Mouse (Mus musculus) midbrain, embryonic 14.5 days (tissue): Measurements from ENCODE around the gene Cers4. TPM values are rescaled to one million over a fixed set of nuclear protein-coding genes. Genes with fewer than 3 reads are reported as not detected.

Source experiments
- ATAC-seq: fragments of 200-750 bp; cut with Nextera tagmentation; 2 replicates; pipeline ENCODE4 v1.8.0; 2017; ENCODE audit warnings: moderate number of reproducible peaks, moderate library complexity; ENCODE audit not compliant: low FRiP score, low TSS enrichment
- DNase-seq: peaks from one replicate; pipeline ENCODE4 v3.0.0-alpha.2; 2015
- H3K27ac ChIP-seq: fragments of 300-500 bp; sonication (generic); replicated peaks from 2 replicates; pipeline ENCODE4 v1.5.1; 2014; ENCODE audit warnings: mild to moderate bottlenecking, low read depth, low read length, moderate library complexity
- H3K27me3 ChIP-seq: fragments of 300-500 bp; sonication (generic); 2 replicates; pipeline ENCODE4 v1.6.1; 2014; ENCODE audit warnings: low read length, control low read depth, mixed read lengths; ENCODE audit not compliant: control insufficient read depth, insufficient read depth
- H3K36me3 ChIP-seq: fragments of 300-500 bp; sonication (generic); 2 replicates; pipeline ENCODE4 v1.6.1; 2014; ENCODE audit warnings: low read length, control low read depth; ENCODE audit not compliant: control insufficient read depth, insufficient read depth
- H3K4me1 ChIP-seq: fragments of 300-500 bp; sonication (generic); 2 replicates; pipeline ENCODE4 v1.6.1; 2014; ENCODE audit warnings: mild to moderate bottlenecking, antibody characterized with exemption, low read length, control low read depth; ENCODE audit not compliant: control insufficient read depth, insufficient read depth
- H3K4me2 ChIP-seq: fragments of 300-500 bp; sonication (generic); 2 replicates; pipeline ENCODE4 v1.6.1; 2014; ENCODE audit warnings: mild to moderate bottlenecking, low read length, moderate library complexity
- H3K4me3 ChIP-seq: fragments of 300-500 bp; sonication (generic); replicated peaks from 2 replicates; pipeline ENCODE4 v1.5.1; 2014; ENCODE audit warnings: low read depth, low read length
- H3K9ac ChIP-seq: fragments of 300-500 bp; sonication (generic); replicated peaks from 2 replicates; pipeline ENCODE4 v1.6.1; 2014; ENCODE audit warnings: mild to moderate bottlenecking, low read length, moderate library complexity
- H3K9me3 ChIP-seq: fragments of 300-500 bp; sonication (generic); 2 replicates; pipeline ENCODE4 v1.6.1; 2016; ENCODE audit warnings: low read length, control low read depth, mixed read lengths; ENCODE audit not compliant: control insufficient read depth
- WGBS: fragments of 180-500 bp; shearing (Covaris S2); extraction: QIAGEN DNeasy Blood & Tissue Kit; methylation state at CpG from one replicate; pipeline ENCODE4 v1.1.7; 2014; 5-methylcytosine and 5-hydroxymethylcytosine counted together
- polyA plus RNA-seq: library from polyadenylated mRNA; unstranded; fragments of >200 nt; fragmentation: Nextera tagmentation; extraction: Ambion mirVana; gene quantifications from 2 replicates; pipeline ENCODE4 v1.2.1, GENCODE M21; 2014

The Cers4 gene
- polyA plus RNA-seq, 1 experiment from 2014 or later, result 41.1 TPM

- peak overlapping the region; percentile 80 for H3K9ac ChIP-seq
- peak overlapping the region; percentile 67 for H3K27ac ChIP-seq
- peak; percentile 48 for ATAC-seq
- H3K27me3 ChIP-seq, result no peaks in the 10 kb centered on the region
- peak overlapping the region; percentile 64 for H3K4me3 ChIP-seq
- peak; percentile 73 for DNase-seq
- 9% methylated on average over 21 of the region's 21 CpGs for WGBS
- no peaks in the 10 kb centered on the region for H3K36me3 ChIP-seq
- H3K4me2 ChIP-seq, result peak overlapping the region; percentile 83
- no peaks in the 10 kb centered on the region for H3K9me3 ChIP-seq
- peaks cover 19% of the 10 kb centered on the region for H3K4me1 ChIP-seq
Measured at GRCm38 (mm10) chr8:4493686-4494440, 1.0 kb downstream of the Cers4 start.

- Histone ChIP-seq H3K27me3 (no peaks in the 10 kb centered on the region), H3K27ac (no peak overlapping the region), H3K4me1 (peaks cover 19% of the 10 kb centered on the region), H3K9me3 (no peaks in the 10 kb centered on the region), H3K4me3 (no peak overlapping the region), H3K36me3 (no peaks in the 10 kb centered on the region), H3K9ac (no peak overlapping the region), H3K4me2 (peak overlapping the region; percentile 24)
- WGBS, result 66% methylated on average over 6 of the region's 6 CpGs
- DNase-seq (no peak), ATAC-seq (no peak)
Measured at GRCm38 (mm10) chr8:4495976-4496375, 3.1 kb downstream of the Cers4 start.

- Histone ChIP-seq H3K9me3 (no peaks in the 10 kb centered on the region), H3K27me3 (no peaks in the 10 kb centered on the region), H3K4me2 (no peak overlapping the region), H3K36me3 (no peaks in the 10 kb centered on the region), H3K27ac (no peak overlapping the region), H3K4me3 (no peak overlapping the region), H3K9ac (no peak overlapping the region), H3K4me1 (peaks cover 19% of the 10 kb centered on the region)
- ATAC-seq, result no peak
- WGBS, result 91% methylated on average over 1 of the region's 1 CpGs
- DNase-seq, result no peak
Measured at GRCm38 (mm10) chr8:4497610-4498009, 4.8 kb downstream of the Cers4 start.

- Histone ChIP-seq H3K27me3 (no peaks in the 10 kb centered on the region), H3K27ac (no peak overlapping the region), H3K4me2 (no peak overlapping the region), H3K9ac (no peak overlapping the region), H3K4me3 (no peak overlapping the region), H3K36me3 (no peaks in the 10 kb centered on the region), H3K9me3 (no peaks in the 10 kb centered on the region), H3K4me1 (no peaks in the 10 kb centered on the region)
- WGBS, result 88% methylated on average over 1 of the region's 1 CpGs
- DNase-seq (no peak), ATAC-seq (no peak)
Measured at GRCm38 (mm10) chr8:4505364-4505763, 12.5 kb downstream of the Cers4 start.

- Histone ChIP-seq H3K9me3 (no peaks in the 10 kb centered on the region), H3K4me1 (peaks cover 9% of the 10 kb centered on the region; the same call in 1 of the 2 replicates), H3K27ac (no peak overlapping the region), H3K4me3 (no peak overlapping the region), H3K27me3 (no peaks in the 10 kb centered on the region), H3K4me2 (no peak overlapping the region), H3K36me3 (no peaks in the 10 kb centered on the region), H3K9ac (no peak overlapping the region)
- 90% methylated on average over 5 of the region's 5 CpGs for WGBS
- no peak for DNase-seq
- no peak for ATAC-seq
Measured at GRCm38 (mm10) chr8:4507527-4507926, 14.7 kb downstream of the Cers4 start.

- Histone ChIP-seq H3K36me3 (0 out of 2 replicates have a peak, but pooled peaks cover 3% of the 10 kb centered on the region), H3K27ac (no peak overlapping the region), H3K4me2 (no peak overlapping the region), H3K27me3 (no peaks in the 10 kb centered on the region), H3K9ac (no peak overlapping the region), H3K4me1 (peaks cover 9% of the 10 kb centered on the region; the same call in 1 of the 2 replicates), H3K4me3 (no peak overlapping the region), H3K9me3 (no peaks in the 10 kb centered on the region)
- 85% methylated on average over 4 of the region's 4 CpGs for WGBS
- ATAC-seq (no peak), DNase-seq (no peak)
Measured at GRCm38 (mm10) chr8:4510824-4511223, 18.0 kb downstream of the Cers4 start.

- Histone ChIP-seq H3K9ac (no peak overlapping the region), H3K4me3 (no peak overlapping the region), H3K27ac (peak overlapping the region; percentile 61), H3K36me3 (0 out of 2 replicates have a peak, but pooled peaks cover 3% of the 10 kb centered on the region), H3K4me1 (peaks cover 9% of the 10 kb centered on the region; the same call in 1 of the 2 replicates), H3K27me3 (no peaks in the 10 kb centered on the region), H3K9me3 (no peaks in the 10 kb centered on the region), H3K4me2 (no peak overlapping the region)
- ATAC-seq (no peak), DNase-seq (no peak)
- WGBS, result 14% methylated on average over 2 of the region's 2 CpGs
Measured at GRCm38 (mm10) chr8:4511429-4512115, 18.7 kb downstream of the Cers4 start.

- Histone ChIP-seq H3K9me3 (no peaks in the 10 kb centered on the region), H3K4me3 (no peak overlapping the region), H3K4me1 (peaks cover 9% of the 10 kb centered on the region; the same call in 1 of the 2 replicates), H3K4me2 (no peak overlapping the region), H3K27ac (peak overlapping the region; percentile 61), H3K9ac (no peak overlapping the region), H3K36me3 (peaks cover 8% of the 10 kb centered on the region), H3K27me3 (no peaks in the 10 kb centered on the region)
- WGBS, result 5% methylated on average over 8 of the region's 8 CpGs
- ATAC-seq (peak; percentile 55; the same call in 1 of the 2 replicates), DNase-seq (peak; percentile 65)
Measured at GRCm38 (mm10) chr8:4512116-4512495, 19.3 kb downstream of the Cers4 start.
